Comparison of ENCODE assay signal across 9 mouse cellular contexts in the genomic region with DNA sequence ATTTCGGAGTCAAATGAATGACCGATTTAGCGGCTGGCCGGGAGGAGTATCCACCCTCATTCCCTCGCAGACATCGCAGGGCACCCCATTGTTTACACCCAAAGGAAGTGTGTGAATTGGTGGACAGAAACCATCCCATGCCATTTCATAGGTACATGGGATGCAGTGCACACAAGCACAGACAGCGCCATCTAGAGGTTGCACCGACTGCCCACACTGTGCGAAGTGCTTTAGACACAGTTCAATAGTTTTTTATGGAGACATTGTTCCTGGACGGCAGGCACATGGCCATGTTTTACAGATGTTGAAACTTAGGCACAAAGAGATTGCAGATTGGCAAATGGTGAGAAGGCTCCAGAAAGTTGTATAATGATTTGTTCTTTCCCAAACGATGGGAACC. TPM values are rescaled to one million over a fixed set of nuclear protein-coding genes. Genes with fewer than 3 reads are reported as not detected.
A peak's percentile ranks its signal among the peaks of the same experiment; 100 is the strongest.
DNase-seq lines count a peak whose midpoint lies in the region; ATAC-seq and TF ChIP-seq lines count a peak whose summit lies in the region.
"Had no signal": no experiment of that assay in that cellular context is flagged by ENCODE, and none has a peak within 500 bp of the region (broad histone marks: within the 10 kb centered on the region; RNA-seq: fewer than 3 reads in every experiment).

No protein-coding gene starts in this region.

- intact Hi-C loops in left cerebral cortex, postnatal 36 days (cut with DNase I): no loop called here

- H3K27me3 ChIP-seq in forebrain, embryonic 14.5 days (replicated peaks; ENCODE audit: control insufficient read depth, insufficient read depth, low read length): no peaks in the 10 kb centered on the region
- H3K27me3 ChIP-seq in forebrain, embryonic 16.5 days (replicated peaks; ENCODE audit: control insufficient read depth, insufficient read depth, low read length): no peaks in the 10 kb centered on the region

- H3K4me2 ChIP-seq in forebrain, embryonic 14.5 days (ENCODE audit: low read length): no peak overlapping the region
- H3K4me2 ChIP-seq in forebrain, embryonic 16.5 days (ENCODE audit: low read length): no peak overlapping the region
- H3K4me2 ChIP-seq: limb, embryonic 15.5 days had no signal

- H3K4me1 ChIP-seq in forebrain, embryonic 14.5 days (ENCODE audit: control insufficient read depth, insufficient read depth, low read length): 0 out of 2 replicates have a peak, but pooled peaks cover 3% of the 10 kb centered on the region
- H3K4me1 ChIP-seq in forebrain, embryonic 16.5 days (replicated peaks; ENCODE audit: control insufficient read depth, insufficient read depth, low read length): peaks cover 7% of the 10 kb centered on the region
- peaks cover 5% of the 10 kb centered on the region; the same call in 1 of the 2 replicates for H3K4me1 ChIP-seq in cortical plate, adult 2 months (ENCODE audit: control insufficient read depth, insufficient read depth, low read length)
- H3K4me1 ChIP-seq: limb, embryonic 15.5 days had no signal

- no peaks in the 10 kb centered on the region for H3K9me3 ChIP-seq in forebrain, embryonic 14.5 days (replicated peaks; ENCODE audit: control insufficient read depth, low read length)
- H3K9me3 ChIP-seq in forebrain, embryonic 16.5 days (ENCODE audit: control insufficient read depth, low read length): no peaks in the 10 kb centered on the region
- H3K9me3 ChIP-seq: limb, embryonic 15.5 days had no signal

- H3K27ac ChIP-seq in forebrain, embryonic 14.5 days (ENCODE audit: low read depth, low read length): no peak overlapping the region
- no peak overlapping the region for H3K27ac ChIP-seq in forebrain, embryonic 16.5 days (ENCODE audit: low read length)
- H3K27ac ChIP-seq in cortical plate, adult 2 months (ENCODE audit: insufficient read depth, low read length): no peak overlapping the region
- H3K27ac ChIP-seq: limb, embryonic 15.5 days had no signal

- TF ChIP-seq CTCF in cortical plate, adult 2 months (IDR thresholded peaks at IDR 0.05; ENCODE audit: extremely low read depth, insufficient read depth, low read length): peak; percentile 55

- no peaks in the 10 kb centered on the region for H3K36me3 ChIP-seq in forebrain, embryonic 14.5 days (ENCODE audit: control insufficient read depth, insufficient read depth, low read length)
- H3K36me3 ChIP-seq in forebrain, embryonic 16.5 days (ENCODE audit: control insufficient read depth, insufficient read depth): no peaks in the 10 kb centered on the region
- H3K36me3 ChIP-seq: limb, embryonic 15.5 days had no signal

- no peak overlapping the region for H3K9ac ChIP-seq in forebrain, embryonic 14.5 days (ENCODE audit: low read length)
- no peak overlapping the region for H3K9ac ChIP-seq in forebrain, embryonic 16.5 days (replicated peaks; ENCODE audit: low read depth, low read length)
- H3K9ac ChIP-seq: limb, embryonic 15.5 days had no signal

- H3K4me3 ChIP-seq in forebrain, embryonic 14.5 days (ENCODE audit: low read depth, low read length): no peak overlapping the region
- no peak overlapping the region for H3K4me3 ChIP-seq in forebrain, embryonic 16.5 days (replicated peaks; ENCODE audit: low read length)
- H3K4me3 ChIP-seq in cortical plate, adult 2 months (ENCODE audit: insufficient read depth, low read length): no peak overlapping the region
- H3K4me3 ChIP-seq: limb, embryonic 15.5 days had no signal

- TF ChIP-seq POLR2A in cortical plate, adult 2 months (IDR thresholded peaks at IDR 0.05; ENCODE audit: extremely low read depth, insufficient read depth, low read length): no peak

- 40% methylated on average over 11 of the region's 11 CpGs for WGBS in forebrain, embryonic 14.5 days
- WGBS in forebrain, embryonic 16.5 days: 34% methylated on average over 11 of the region's 11 CpGs
- 13% methylated on average over 11 of the region's 11 CpGs for WGBS in large intestine, adult 2 months

- no peak for ATAC-seq in forebrain, embryonic 14.5 days
- ATAC-seq in forebrain, embryonic 16.5 days: no peak

- peak; percentile 49 for DNase-seq in forebrain, embryonic 14.5 days (ENCODE audit: low spot score)
- peak; percentile 33 for DNase-seq in CD4-positive helper T cell, adult 2 months (ENCODE audit: low read depth, low spot score)
- DNase-seq in large intestine, adult 2 months (ENCODE audit: low read depth, low spot score): peak; percentile 13
- DNase-seq in retina, embryonic 14.5 days (ENCODE audit: low spot score): peak; percentile 72
- DNase-seq in left cerebral cortex, postnatal 36 days (ENCODE audit: low spot score in 2 of 2): no peak
- DNase-seq in layer of hippocampus, postnatal 10 days (ENCODE audit: low spot score in 2 of 2): no peak

RNA-seq across cellular contexts. Expression of gene Sacs, which starts 5.6 kb away (rescaled TPM):
- polyA plus RNA-seq in forebrain, embryonic 14.5 days (2014; fragmentation: Nextera tagmentation; extraction: Ambion mirVana): 7.9 and 10.5 TPM in 2 replicates
- polyA plus RNA-seq in forebrain, embryonic 16.5 days (2015; fragmentation: Nextera tagmentation; extraction: Ambion mirVana): 9.4 and 10.1 TPM in 2 replicates
- 15.3 and 15.5 TPM in 2 replicates for polyA plus RNA-seq in cortical plate, adult 2 months (2012; rRNA removed)
- polyA plus RNA-seq in large intestine, adult 2 months (2012; rRNA removed): 0.19 and 0.44 TPM in 2 replicates
- total RNA-seq in left cerebral cortex, postnatal 36 days (2021): 10 to 100 TPM; 59.9 to 62.8 TPM
- 10 to 100 TPM; 52.8 to 54.3 TPM for total RNA-seq in layer of hippocampus, postnatal 10 days (2021)

Comparison
In these comparisons a context has a peak if more than half of its experiments do, and no peak if none do; other contexts are left out.
1. DNase-seq: peak in forebrain, embryonic 14.5 days (single experiment), CD4-positive helper T cell, adult 2 months (single experiment), large intestine, adult 2 months (single experiment) and retina, embryonic 14.5 days (single experiment); none in left cerebral cortex, postnatal 36 days (0 of 2) and layer of hippocampus, postnatal 10 days (0 of 2).